Mouse (Mus musculus) bone marrow, adult 2 months (tissue): ENCODE data around the gene R3hdm2.

Experiments used
- CTCF ChIP-seq: fragments of 200-500 bp; IDR thresholded peaks from 2 replicates; pipeline ENCODE4 v1.5.1; 2011; ENCODE audit warnings: low read length, control low read depth; ENCODE audit not compliant: control insufficient read depth, insufficient read depth
- POLR2A ChIP-seq: fragments of 200-500 bp; IDR thresholded peaks from 2 replicates; pipeline ENCODE4 v1.6.1; 2011; ENCODE audit warnings: low read depth, mild to moderate bottlenecking, control low read depth, low read length, borderline replicate concordance; ENCODE audit not compliant: control insufficient read depth

DNA sequence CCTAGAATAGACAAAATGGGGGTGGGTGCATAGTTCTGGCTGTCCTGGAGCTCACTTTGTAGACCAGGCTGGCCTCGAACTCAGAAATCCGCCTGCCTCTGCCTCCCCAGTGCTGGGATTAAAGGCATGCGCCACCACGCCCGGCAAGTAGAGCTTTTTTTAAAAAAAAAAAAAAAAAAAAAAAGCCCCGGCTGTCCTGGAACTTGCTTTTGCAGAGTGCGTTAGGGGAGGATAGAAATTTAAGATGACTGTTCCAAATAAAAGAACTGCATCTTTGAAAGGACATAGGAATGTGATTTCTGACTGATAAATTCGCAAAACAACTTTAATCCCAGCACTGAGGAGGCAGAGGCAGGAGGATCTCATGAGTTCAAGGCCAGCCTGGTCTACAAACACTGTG is 473 bp upstream of the R3hdm2 start:
- TF ChIP-seq CTCF (no peak), POLR2A (no peak)
